Mouse (Mus musculus): ENCODE results near the gene Ninl.
A peak's percentile ranks its signal among the peaks of the same experiment; 100 is the strongest.
"Not testable (repeated sequence)": the region's sequence is repeated elsewhere in the genome, so short reads cannot be mapped to it uniquely, and the experiment has no call there.

The Ninl gene

DNA sequence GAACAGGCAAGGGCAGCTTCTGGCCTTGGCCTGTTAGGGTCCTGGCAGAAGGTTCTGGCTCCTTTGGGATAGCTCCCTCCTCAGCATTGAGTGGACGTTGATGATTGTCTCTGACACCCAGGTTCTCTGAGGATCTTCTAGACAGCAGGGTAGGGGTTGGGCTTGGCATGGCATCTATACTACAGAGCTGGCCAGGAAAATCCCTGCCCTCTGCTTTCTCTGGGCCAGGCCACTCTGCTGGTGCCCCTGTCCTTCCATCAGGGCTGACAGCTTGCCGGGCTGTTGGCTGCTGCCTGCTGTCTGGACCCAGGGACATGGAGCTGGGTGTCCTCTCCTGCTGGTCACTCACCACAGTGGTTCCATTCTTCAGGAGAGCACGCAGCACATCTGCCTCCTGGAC is 89.5 kb downstream of the Ninl start:
- DNase-seq (ENCODE audit: low spot score in 2 of 2): no peak

DNA sequence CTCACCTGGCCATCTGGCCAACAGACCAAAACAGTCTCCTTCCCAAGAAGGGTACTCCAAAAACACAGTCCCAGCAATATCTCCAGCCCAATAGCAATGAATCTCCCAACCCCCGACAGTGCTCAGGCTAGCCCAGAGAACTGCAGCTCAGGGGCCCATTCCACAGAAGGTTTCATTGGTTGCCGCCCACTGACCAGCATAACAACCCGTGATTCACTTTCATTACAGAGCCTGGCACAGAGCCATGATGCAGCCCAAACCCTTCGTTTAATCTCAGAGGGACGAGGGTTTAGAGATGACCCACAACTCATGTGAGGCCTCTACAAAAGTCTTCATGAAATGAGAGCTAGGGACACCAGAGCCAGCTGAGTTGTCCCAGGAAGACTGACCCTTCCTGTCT is 90.4 kb downstream of the Ninl start:
- DNase-seq (ENCODE audit: low spot score in 2 of 2): no peak

DNA sequence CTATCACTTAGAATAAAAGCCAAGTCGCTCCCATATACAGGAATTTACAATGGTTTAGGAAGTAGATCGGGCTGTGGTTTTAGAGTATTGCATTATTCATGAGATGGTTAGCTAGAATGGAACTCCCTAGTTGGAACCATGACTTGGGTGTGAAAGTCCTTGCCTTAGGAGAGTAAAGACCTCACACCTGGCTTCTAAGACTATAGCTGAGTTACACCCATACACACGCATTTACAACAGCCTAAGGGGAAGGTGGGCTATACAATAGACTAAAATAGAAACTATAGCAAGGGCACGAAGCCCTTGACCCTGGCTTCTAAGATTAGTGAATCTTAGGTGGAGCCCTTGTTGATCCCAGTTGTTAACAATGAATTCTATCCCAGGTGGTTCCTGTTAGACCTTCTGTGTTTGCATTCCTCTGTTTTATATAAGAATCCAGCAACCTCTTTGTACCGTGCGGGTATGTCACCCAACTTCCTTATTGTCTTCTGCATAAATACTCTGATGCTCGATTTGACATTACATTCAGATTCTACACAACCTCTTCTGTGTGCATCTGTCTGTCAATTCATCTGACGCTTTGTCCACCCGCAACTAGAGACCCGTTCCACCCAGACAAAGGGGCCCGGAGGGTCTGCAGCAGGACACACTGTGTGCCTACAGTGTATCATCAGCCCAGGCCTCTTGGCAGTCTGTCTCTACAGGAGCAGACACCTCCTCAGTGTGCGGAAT is 91.1 kb downstream of the Ninl start:
- DNase-seq (ENCODE audit: low spot score in 2 of 2): not testable (repeated sequence)

DNA sequence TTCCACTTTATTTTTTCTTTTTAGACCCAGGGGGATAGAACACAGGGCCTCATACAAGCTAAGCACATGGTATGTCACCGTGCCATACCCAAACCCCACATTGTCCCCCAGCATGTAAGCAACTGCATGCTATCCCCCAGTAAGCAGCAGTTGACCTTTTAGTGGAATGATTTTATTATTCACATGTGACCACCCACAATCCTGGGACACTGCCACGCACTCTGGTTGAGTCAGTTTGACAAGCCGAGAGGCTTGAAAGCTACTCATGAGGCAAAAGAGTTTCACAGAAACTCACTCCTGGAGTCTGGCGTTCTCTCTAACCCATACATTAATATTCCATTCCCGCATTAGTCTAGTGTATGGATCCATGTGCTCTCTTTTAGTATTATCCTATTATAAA is 91.8 kb downstream of the Ninl start:
- not testable (repeated sequence) for DNase-seq (ENCODE audit: low spot score in 2 of 2)

DNA sequence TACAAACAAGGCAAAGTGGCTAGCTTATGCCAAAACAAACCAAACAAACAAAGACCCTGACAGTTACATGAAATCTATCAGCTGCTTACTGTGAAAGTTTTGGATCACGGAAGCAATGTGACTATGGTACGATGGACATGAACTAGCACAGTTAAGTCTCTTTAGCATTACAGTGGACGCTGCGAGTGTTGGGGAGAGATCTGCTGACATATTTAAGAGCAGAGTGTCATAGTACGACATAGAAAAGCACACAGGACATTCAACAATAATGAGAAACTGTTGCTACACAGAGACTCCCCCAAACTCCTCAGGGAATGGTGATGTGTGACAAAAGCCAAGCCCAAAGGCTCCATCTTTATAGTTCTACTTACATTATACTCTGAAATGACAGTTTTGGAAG is 95.2 kb downstream of the Ninl start:
- DNase-seq (ENCODE audit: low spot score in 2 of 2): no peak

DNA sequence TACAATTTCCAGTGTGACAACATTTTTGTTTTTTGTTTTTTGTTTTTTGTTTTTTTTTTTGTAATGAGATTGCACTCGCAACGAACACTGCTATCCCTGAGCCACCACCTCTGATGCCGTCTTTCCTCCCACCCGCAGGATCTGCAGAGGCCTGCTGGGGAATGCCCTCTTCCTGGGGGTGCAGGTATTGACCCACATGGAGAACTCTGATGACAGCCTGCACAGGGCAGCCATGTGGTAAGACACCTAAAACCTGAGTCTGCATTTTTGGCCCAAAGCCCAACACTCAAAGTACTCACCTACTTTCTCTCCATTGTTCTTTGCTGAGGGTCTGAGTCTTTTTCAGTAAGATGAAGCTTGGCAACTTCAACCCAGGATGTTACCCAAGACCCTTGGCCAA is 104.5 kb downstream of the Ninl start:
- DNase-seq (ENCODE audit: low spot score in 2 of 2): no peak

DNA sequence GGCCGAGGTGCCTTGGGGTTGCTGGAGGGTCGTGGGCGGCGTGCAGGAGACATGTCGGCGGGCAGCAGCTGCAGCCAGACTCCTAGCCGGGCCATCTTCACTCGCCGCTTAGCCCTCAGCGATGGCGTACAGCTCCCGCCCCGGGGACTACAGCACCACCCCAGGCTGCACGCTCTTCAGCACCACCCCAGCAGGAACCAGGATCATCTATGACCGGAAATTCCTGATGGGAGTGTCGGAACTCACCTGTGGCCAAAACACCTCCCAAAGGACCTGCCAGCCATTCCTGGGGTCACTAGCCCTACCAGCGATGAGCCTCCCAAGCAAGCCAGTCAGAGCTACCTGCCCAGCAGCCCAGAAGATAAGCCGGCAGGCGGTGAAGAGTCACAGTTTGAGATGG is 105.7 kb downstream of the Ninl start:
- no peak for DNase-seq (ENCODE audit: low spot score in 2 of 2)

DNA sequence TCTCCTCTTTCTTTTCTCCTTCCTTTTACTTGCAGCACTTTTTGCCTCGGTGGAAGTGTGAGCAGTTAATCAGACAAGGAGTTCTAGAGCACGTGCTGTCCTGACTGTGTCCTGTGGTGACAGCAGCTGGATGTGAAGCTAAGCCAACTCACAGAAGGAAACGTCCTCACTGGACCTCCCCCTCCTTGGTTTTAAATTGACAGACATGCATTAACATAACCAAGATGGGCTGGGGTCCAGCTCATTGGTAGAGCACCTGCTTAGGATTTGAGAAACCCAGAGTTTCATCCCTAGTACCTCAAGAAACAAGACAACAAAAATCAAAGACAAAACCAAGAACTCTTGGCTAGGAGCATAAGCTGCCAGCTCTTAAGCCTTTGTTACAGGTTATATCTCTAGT is 108.4 kb downstream of the Ninl start:
- no peak for DNase-seq (ENCODE audit: low spot score in 2 of 2)

DNA sequence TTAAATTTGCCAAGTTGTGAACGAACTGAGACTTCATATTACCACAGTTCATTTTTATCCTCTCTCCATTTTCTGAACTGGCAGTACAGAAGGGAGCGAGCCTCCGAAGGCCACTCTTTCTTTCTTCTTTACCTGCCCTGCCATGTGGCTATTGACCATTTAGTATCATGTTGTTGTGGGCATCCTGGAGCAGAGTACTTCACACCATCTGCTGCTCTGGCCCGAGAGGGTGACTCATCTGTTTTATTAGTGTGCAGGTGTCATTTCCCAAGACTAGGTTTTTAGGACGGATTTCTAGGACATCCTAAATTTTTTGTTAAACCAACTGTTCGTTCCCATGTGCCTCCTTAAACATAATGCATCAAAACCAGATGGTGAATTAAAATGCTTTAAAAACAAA is 110.0 kb downstream of the Ninl start:
- no peak for DNase-seq (ENCODE audit: low spot score in 2 of 2)

DNA sequence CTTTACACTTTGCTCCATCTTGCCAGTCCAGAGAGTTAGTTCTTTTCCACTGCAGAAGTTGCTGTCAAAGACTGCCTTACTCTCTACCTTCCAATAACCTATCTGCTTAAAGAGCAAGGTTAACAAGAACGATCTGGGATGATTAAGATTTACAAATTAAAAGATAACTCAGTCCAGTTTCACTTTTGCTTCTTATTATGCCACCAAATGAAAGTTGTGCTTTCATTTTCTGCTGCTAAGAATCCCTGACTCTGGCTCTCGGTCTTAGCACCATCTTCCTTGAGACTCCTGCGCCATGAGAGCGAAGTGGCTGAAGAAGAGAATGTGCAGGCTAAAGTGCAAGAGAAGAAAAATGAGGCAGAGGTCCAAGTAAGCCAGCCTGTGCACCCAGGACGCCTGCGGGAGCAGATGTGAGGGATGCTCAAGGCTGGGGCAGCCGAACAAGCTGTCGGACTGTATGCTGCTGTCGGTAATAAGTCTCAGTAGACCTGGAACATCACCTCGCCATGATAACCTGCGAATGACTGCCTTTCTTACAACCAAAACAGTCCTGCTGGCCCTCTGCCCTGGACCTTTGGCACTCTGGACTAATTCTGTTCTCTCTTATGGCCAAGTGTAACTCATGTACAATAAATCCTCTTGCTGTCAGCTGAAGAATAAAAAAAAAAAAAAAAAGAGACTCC is 112.0 kb downstream of the Ninl start:
- no peak for DNase-seq (ENCODE audit: low spot score in 2 of 2)

DNA sequence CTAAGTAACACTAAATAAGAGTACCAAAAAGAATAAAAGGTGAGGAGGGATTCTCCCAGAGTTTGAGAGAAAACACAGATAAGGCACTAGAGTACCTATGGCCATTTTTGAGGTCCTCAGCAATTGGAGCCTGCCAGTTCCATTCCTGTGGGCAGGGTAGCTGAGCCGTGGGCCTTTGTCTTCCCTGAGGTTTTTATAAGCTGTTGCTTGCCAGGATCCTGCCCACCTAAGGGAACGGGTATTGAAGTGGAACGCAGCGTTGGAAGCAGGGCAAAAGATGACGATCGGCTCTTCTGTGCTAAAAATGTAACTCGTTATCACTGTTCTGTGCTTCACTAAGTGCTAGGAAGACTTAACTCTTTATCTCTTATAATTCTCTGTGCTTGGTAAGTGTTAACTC is 115.7 kb downstream of the Ninl start:
- no peak for DNase-seq (ENCODE audit: low spot score in 2 of 2)

DNA sequence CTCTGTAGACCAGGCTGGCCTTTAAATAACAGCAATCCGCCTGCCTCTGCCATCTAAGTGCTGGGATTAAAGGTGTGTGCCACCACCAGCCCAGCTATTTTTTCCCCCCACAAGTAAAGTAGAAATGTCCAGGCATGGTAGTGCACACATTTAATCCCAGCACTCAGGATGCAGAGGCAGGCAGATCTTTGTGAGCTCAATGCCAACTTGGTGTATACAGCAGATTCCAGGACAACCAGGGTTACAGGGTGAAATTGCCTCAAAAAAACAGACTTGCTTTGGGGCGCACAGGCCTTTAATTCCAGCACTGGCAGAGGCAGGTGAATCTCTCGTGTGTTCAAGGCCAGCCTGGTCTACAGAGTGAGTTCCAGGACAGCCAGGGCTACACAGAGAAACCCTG is 116.2 kb downstream of the Ninl start:
- DNase-seq (ENCODE audit: low spot score in 2 of 2): no peak

DNA sequence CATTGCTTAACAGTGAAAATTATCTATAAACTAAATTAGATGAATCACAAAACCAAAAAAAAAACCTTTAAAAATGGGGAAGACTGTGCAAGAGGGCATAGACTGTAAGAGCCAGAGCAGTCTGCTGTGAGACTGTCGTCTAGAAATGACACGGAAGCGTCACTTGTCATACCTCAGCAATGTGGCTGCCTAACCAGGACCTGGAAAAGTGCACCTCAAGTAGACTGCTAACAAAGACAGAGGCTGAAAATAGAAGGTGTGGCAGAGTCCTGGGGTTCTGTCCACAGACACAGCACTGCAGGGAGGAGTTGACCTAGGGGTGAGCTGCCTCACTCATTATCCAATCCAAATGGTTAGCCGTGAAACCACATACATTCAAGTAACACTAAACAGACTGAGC is 117.0 kb downstream of the Ninl start:
- DNase-seq (ENCODE audit: low spot score in 2 of 2): no peak

DNA sequence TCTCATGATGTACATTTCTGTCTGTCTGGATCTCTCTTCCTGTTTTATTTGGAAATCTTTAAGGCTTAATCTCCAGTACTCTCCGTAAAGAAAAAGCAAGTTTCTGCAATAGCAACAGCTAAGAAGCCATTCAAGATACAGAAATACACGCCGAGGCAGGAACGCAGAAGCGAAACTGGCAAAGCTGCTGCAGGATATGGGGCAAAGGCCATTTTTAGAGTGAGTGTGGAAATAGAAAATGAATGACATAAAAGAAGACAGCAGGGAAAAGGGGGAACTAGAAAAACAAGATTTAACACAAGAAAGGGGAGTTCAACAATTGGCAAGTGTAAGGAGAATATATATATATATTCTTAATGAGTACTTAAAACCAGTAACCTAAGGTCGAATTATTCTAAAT is 117.5 kb downstream of the Ninl start:
- no peak for DNase-seq (ENCODE audit: low spot score in 2 of 2)

DNA sequence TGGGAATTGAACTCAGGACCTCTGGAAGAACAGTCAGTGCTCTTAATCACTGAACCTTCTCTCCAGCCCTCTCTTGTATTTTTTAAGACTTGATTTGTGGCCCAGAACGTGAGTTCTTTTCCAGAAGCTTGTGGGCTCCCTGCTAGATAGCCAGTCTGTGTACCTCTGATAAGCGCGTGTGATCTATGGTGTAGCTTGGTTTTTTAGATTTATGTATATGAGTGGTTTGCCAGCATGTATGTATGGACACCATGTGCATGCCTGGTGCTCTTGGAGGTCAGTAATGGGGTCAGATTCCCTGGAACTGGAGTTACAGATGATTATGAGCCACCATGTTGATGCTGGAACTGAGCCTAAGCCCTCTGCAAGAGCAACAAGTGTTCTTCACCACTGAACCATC is 118.6 kb downstream of the Ninl start:
- DNase-seq (ENCODE audit: low spot score in 2 of 2): no peak

DNA sequence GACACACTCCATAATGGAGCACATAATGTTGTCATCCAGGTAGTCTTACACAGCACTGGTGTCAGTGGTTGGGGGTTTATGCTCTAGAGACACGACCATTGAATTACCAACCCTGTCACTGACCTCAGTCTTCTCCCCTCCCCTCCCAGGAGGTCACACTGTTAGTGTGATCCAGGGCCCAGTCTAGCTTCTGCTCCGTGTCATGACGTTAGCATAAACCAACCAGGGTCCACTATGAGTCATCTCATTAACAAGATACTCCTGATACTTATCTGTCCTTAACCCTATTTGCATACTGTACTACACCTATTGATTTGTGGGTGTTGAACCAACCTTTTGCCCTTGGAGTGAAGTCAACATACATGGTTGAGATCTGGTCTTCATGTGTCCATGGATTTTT is 120.5 kb downstream of the Ninl start:
- no peak for DNase-seq (ENCODE audit: low spot score in 2 of 2)

DNA sequence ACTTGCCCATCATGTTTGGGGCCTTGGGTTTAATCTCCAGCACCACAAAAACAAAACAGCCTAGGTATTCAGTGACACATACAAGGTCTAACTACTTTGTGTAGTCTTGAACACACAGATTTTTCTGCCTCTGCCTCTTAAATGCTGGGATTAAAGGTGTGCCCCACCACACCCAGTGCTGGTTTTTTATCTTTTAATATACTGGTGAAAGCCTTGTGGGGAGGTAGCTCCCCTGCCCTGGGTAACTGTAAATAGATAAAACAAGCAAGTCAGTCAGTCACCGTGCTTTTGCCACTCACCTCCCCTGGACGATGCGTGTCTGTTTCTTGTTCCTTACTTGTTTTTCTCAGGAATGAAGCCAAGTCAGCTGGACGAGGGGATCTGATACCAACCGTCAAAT is 123.4 kb downstream of the Ninl start:
- no peak for DNase-seq (ENCODE audit: low spot score in 2 of 2)

DNA sequence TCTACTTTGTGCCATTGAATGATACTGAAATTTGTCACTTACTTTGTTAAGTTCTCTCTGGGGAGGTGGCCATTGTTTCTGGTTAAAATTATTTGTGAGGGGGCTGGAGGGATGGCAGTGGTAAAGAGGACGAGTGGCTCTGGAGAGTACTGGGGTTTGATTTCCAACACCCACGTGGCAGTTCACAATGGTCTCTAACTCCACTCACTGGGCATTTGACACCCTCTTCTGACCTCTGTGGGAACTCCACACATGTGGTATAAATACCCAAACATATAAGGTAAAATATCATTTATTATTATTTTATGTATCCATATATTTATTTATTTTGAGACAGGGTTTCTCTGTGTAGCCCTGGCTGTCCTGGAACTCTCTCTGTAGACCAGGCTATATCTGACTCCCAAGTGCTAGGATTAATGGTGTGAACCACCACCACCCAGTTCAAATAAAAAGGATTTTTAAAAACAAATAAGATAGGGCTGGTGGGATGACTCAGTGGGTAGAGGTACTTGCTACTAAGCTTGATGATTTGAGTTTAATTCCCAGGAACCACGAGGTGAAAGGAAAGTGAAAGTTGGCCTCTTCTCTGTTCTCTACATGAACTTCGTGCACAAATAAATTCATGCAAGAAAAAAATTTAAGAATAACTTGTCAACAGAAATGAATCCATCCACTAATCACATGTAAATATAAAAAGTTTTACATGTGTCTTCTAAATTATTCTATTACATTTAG is 124.2 kb downstream of the Ninl start:
- DNase-seq (ENCODE audit: low spot score in 2 of 2): no peak

DNA sequence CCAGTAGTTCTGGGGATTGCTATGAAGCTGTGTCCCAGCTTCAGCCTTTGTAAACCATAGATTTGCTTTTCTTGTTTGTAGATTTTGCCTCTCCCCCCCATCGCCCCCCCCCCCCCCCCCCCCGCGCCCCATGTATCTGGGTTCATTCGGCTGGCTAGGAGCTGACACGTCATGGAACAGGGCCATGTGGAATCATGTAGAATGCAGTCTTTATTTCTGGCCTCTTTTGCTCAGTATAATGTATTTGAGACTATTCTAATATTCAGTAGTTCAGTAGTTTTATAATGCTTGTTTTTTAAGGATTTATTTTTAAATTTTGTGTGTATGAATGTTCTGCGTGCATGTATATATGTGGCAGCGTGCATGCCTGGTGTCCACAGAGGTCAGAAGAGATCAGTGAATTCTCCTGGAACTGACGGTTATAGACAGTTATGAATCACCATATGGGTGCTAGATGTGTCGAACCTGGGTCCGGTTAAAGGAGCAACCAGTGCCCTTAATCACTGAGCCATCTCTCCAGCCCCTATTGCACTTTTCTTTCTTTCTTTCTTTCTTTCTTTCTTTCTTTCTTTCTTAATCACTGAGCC is 128.8 kb downstream of the Ninl start:
- DNase-seq (ENCODE audit: low spot score in 2 of 2): no peak

DNA sequence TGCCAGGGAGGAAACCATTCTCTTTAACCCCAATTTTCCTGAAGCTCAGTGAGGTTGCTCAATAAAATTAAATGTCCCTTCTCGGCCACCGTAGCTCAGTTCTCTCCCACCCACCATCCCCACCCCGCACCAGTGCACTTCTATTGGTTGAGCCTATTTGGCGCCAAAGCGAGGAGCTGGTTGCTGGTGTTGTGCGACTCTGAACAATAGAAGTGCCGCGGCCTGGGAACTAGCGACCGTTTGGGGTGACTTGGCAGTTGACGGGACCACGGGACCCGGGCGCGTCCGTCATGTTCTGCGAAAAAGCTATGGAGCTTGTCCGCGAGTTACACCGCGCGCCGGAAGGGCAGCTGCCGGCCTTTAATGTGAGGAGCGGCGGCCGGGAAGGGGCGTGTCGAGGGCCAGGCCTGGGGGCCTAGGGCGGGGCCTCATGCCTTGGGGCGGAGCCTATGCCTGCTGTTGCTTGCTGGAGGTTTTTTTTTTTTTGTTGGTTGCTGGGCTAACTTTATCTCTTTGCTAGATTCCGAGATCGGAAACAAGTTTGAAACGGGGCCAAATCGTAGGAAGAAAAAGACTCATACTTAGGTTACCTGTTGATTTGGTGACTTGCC is 129.6 kb downstream of the Ninl start:
- DNase-seq (ENCODE audit: low spot score in 2 of 2): peak; percentile 81 to 82

DNA sequence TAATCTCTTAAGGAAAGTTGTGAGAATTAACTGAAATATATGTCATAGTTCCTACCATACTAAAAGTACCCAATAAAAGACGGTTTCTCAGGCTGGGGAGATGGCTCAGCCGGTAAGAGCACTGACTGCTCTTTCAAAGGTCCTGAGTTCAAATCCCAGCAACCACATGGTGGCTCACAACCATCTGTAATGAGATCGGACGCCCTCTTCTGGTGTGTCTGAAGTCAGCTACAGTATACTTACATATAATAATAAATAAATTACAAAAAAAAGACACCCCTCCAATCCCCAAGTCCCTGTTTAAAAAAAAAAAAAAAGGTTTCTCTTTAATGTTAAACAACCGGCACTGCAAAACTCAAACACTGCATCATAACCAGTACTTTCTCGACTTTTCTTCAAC is 130.3 kb downstream of the Ninl start:
- not testable (repeated sequence) for DNase-seq (ENCODE audit: low spot score in 2 of 2)

DNA sequence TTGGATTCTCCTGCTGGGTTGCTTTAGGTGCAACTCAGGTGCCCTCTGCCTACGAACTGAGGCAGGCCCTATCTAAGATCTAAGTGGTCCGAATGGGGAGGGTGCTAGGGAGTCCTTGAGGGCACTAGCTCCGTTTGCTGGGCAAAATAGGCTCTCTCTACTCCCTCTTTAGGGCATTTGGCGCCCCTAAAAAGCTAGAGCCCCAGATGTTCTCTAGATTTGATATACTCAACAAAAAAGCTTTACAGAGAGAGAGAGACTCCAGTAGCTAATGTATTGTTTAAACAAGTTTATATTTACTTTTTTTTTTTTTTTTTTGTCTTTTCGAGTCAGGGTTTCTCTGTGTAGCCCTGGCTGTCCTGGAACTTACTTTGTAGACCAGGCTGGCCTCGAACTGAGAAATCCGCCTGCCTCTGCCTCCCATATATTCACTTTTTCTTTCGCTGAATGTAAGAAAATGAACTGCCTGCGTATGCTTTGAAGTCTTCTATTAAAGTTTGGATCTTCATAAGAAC is 134.2 kb downstream of the Ninl start, which contains the start of gene Gins1:
Gene Gins1 (plus strand): TSS at position 465 of the 515 bp plus-strand sequence.
- DNase-seq (ENCODE audit: low spot score in 2 of 2): no peak

Measured in frontal cortex, postnatal 14 days (tissue).